Mouse (Mus musculus): ENCODE measurements at regions not wholly inside any gene's neighbourhood (a gene's known extent, or its start where the extent isn't known, plus 50 kb on each side); places are given as distances from the start of the nearest gene placed in this dataset.

DNA sequence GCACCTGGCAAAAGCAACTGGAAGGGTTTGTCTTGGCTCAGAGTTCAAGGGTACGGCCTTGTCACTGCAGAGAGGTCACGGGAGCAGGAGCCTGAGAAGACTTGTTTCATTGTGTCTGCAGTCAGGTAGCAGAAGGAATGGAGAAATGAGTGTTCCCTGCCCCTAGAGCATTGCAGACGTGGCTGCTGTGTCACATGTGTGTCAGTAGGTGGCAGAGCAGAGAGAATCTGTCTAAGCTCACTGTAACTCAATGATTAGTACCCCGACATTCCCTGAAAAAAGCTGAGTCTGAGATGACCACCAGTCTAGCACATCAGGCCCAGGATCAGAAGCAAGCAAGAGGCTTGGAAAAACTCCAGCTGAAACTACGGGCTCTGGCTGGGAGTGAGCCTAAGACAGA, 203.1 kb upstream of the Foxq1 start:
- Histone ChIP-seq H3K27ac (no peak overlapping the region), H3K36me3 (no peaks in the 10 kb centered on the region), H3K9me3 (replicated peaks) (no peaks in the 10 kb centered on the region), H3K4me3 (no peak overlapping the region), H3K4me1 (no peaks in the 10 kb centered on the region), H3K27me3 (ENCODE audit: low read depth, poor library complexity, severe bottlenecking) (no peaks in the 10 kb centered on the region)
- WGBS, result 86% methylated on average over 5 of the region's 5 CpGs
- no peak for DNase-seq (ENCODE audit: low spot score)

DNA sequence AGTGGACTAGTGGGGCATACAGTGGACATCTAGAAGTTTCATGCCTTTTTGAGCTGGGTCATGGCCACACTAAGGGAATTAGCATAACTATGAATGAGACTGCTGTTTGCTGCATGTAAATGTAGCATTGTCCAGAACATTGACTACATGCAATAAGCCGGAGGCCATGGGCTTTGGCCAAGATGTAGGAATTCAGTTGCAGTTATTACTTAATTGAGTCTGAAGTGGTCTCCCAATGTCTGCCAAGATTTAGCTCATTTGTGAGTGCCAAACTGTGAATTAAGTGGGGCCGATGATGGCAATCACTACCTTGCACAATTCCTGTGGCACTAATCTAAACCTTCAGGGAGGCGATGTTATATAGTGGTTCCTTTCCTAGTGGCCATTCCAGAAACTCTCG, 196.6 kb upstream of the Foxq1 start:
- 89% methylated on average over 4 of the region's 4 CpGs for WGBS
- Histone ChIP-seq H3K36me3 (no peaks in the 10 kb centered on the region), H3K4me1 (peaks cover 12% of the 10 kb centered on the region), H3K9me3 (replicated peaks) (no peaks in the 10 kb centered on the region), H3K27me3 (ENCODE audit: low read depth, poor library complexity, severe bottlenecking) (no peaks in the 10 kb centered on the region), H3K27ac (no peak overlapping the region), H3K4me3 (no peak overlapping the region)
- DNase-seq (ENCODE audit: low spot score), result no peak

DNA sequence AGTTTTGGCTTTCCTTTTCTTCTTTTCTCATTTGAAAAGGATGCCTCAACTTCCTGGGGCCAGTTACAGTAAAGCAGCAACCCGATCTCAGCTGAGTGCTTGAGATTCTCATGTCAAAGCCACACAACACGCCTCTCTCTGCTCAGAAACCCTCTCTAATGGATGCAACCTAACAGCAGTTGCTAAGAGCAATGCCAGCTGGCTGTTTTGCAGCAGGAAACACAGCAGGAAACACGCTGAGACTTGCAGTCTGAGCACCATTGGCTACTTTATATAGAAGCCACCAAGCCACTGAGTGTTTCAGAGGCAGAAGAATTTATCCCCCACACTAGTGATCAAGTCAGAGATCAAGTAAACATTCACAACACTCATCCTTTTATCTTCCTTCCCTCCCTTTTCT, 193.5 kb upstream of the Foxq1 start:
- H3K36me3 ChIP-seq, result no peaks in the 10 kb centered on the region
- DNase-seq (ENCODE audit: low spot score), result no peak
- H3K4me1 ChIP-seq, result peaks cover 12% of the 10 kb centered on the region
- no peak overlapping the region for H3K4me3 ChIP-seq
- no peaks in the 10 kb centered on the region for H3K27me3 ChIP-seq (ENCODE audit: low read depth, poor library complexity, severe bottlenecking)
- no peaks in the 10 kb centered on the region for H3K9me3 ChIP-seq (replicated peaks)
- no peak overlapping the region for H3K27ac ChIP-seq
- WGBS, result 33% methylated on average over 3 of the region's 3 CpGs

DNA sequence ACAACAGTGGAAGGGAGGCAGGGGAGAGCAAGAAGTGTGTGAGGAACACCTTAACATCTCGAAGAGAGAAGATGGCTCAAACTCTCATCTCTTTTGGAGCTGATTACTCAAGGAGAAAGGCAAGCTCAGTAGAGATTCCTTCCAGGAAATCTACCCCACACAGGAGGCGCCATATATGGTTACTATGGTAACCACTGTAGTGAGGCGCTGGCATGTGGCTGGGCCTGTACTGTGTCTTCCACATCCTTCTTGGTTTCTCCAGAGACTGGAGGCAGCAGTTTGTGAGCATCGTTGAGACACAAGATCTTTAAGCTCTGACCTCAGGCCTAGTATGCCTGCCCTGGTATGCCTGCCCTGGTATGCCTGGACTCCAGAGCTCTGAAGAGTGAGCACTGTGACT, 191.6 kb upstream of the Foxq1 start:
- no peak overlapping the region for H3K27ac ChIP-seq
- no peaks in the 10 kb centered on the region for H3K9me3 ChIP-seq (replicated peaks)
- no peak for DNase-seq (ENCODE audit: low spot score)
- H3K4me1 ChIP-seq, result peaks cover 12% of the 10 kb centered on the region
- 82% methylated on average over 4 of the region's 4 CpGs for WGBS
- no peak overlapping the region for H3K4me3 ChIP-seq
- H3K27me3 ChIP-seq (ENCODE audit: low read depth, poor library complexity, severe bottlenecking), result no peaks in the 10 kb centered on the region
- H3K36me3 ChIP-seq, result no peaks in the 10 kb centered on the region

DNA sequence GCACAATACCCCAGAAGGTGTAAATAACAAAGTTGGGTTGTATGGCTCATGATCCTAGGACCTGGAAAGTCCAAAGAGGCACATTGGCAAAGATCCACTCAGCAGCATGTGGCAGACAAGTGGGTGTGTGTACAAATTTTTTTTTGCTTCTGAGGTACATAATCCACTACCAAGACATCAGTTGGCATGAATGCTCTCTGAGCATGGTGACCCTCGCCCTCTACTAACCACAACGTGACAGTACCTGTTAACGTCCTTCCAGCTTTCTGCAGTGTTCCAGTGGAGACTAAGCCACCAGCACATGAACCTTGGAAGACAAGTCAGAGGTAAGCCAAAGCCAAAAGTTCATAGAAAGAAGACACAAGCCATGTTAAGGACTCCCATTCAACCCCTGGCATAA, 188.7 kb upstream of the Foxq1 start:
- Histone ChIP-seq H3K36me3 (no peaks in the 10 kb centered on the region), H3K27ac (no peak overlapping the region), H3K4me1 (peaks cover 11% of the 10 kb centered on the region), H3K9me3 (replicated peaks) (no peaks in the 10 kb centered on the region), H3K4me3 (no peak overlapping the region), H3K27me3 (ENCODE audit: low read depth, poor library complexity, severe bottlenecking) (no peaks in the 10 kb centered on the region)
- no peak for DNase-seq (ENCODE audit: low spot score)
- WGBS, result 92% methylated on average over 3 of the region's 3 CpGs

DNA sequence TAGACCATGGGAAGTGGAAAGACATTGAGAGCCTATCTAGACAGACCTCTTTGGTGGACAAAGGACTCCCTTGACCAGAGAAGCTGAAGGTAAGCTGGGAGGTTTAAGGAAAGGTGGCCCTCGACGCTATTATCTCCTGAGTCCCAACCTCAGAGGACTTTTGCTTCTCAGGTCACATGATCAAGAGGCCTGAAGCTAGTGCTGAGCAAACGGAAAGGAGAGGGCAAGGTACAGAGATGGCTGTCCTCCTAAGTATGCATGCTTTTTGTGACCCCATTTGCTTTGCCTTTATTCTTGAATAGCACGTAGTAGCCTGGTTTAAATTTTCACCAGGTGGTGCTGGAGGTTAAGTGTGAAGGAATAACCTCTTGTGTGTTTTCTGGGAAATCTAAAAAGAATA, 186.8 kb upstream of the Foxq1 start:
- no peaks in the 10 kb centered on the region for H3K9me3 ChIP-seq (replicated peaks)
- H3K4me1 ChIP-seq, result peaks cover 6% of the 10 kb centered on the region; the same call in 1 of the 2 replicates
- no peak overlapping the region for H3K4me3 ChIP-seq
- H3K27me3 ChIP-seq (ENCODE audit: low read depth, poor library complexity, severe bottlenecking), result no peaks in the 10 kb centered on the region
- WGBS, result 80% methylated on average over 4 of the region's 4 CpGs
- DNase-seq (ENCODE audit: low spot score), result no peak
- no peaks in the 10 kb centered on the region for H3K36me3 ChIP-seq
- H3K27ac ChIP-seq, result no peak overlapping the region

DNA sequence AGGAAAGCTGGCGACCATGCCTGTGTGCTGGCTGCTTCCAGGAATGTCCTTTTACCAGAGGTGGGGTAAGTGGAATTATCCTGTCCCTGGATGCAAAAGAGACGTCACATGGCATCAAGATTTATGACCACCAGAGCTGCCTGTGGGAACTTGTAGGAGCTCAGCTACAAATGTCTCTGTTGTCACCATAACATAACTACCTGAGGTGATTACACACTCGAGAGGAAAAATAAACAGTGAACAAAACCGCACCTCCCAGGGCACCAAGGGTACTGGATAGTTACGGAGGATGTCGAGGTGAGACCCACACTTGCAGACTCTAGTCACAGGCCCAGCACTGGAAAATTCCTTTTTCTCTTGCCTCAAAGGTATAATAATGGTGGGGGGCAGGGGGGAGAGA, 185.1 kb upstream of the Foxq1 start:
- WGBS, result 34% methylated on average over 6 of the region's 6 CpGs
- DNase-seq (ENCODE audit: low spot score), result no peak
- Histone ChIP-seq H3K27me3 (ENCODE audit: low read depth, poor library complexity, severe bottlenecking) (no peaks in the 10 kb centered on the region), H3K4me3 (no peak overlapping the region), H3K4me1 (peaks cover 6% of the 10 kb centered on the region; the same call in 1 of the 2 replicates), H3K36me3 (no peaks in the 10 kb centered on the region), H3K9me3 (replicated peaks) (no peaks in the 10 kb centered on the region), H3K27ac (no peak overlapping the region)

DNA sequence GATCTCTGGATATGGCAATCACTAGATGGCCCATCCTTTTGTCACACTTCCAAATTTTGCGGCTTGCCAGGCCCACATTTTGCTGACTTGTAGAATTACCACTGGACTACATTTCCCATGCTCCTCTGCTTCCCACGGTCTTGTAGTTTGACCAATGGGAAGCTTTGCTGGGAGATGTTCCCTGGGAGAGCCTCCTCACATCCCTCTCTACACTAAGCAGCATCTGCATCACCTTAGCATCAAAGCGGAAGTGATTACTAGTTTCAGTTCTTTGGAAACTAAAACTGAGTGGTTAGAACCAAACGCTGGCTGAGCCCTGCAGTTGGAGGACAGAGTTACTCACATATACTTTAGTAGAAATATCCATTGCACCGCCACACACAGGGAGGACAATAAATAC, 181.9 kb upstream of the Foxq1 start:
- Histone ChIP-seq H3K9me3 (replicated peaks) (no peaks in the 10 kb centered on the region), H3K36me3 (no peaks in the 10 kb centered on the region), H3K4me1 (peaks cover 6% of the 10 kb centered on the region; the same call in 1 of the 2 replicates), H3K4me3 (no peak overlapping the region), H3K27ac (no peak overlapping the region), H3K27me3 (ENCODE audit: low read depth, poor library complexity, severe bottlenecking) (no peaks in the 10 kb centered on the region)
- 58% methylated on average over 5 of the region's 5 CpGs for WGBS
- no peak for DNase-seq (ENCODE audit: low spot score)

DNA sequence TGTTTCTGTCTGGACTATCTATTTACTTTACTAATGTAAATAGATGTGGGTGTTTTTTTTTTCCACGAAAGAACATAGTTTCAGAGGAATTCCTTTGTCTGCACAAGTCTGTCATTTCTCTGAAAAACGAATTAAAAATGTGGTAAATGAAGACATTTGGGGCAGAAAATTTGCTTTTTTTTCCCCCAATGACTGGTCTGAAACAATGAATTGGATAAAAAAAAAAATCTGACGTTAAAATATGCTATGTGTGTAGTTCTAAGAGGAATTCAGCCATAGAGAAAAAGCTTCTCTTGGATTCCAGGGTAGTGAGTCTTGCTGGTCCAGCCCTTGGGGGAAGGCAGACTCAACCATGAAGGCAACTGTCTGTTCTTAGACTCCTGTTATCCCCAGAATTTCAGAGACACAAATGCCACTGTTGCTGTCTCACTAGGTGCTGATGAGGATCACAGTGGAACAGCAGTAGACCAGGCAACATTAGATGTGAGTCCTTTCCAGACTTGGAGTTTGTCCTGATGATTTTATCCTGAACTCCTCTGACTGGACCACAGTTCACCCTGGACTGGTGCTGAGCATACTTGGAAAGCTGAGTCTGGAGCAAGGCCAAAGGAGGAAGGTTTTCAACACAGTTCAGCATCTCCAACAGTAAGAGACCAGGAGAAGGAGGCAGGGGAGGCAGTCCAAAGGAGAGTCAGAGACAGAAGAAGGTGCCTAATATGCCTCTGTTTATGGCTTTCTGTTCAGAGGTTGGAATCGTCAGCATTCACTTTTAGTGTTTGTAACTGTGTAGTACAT, 162.3 kb upstream of the Foxq1 start:
- WGBS, result 82% methylated on average over 4 of the region's 4 CpGs
- peaks cover 17% of the 10 kb centered on the region for H3K4me1 ChIP-seq

DNA sequence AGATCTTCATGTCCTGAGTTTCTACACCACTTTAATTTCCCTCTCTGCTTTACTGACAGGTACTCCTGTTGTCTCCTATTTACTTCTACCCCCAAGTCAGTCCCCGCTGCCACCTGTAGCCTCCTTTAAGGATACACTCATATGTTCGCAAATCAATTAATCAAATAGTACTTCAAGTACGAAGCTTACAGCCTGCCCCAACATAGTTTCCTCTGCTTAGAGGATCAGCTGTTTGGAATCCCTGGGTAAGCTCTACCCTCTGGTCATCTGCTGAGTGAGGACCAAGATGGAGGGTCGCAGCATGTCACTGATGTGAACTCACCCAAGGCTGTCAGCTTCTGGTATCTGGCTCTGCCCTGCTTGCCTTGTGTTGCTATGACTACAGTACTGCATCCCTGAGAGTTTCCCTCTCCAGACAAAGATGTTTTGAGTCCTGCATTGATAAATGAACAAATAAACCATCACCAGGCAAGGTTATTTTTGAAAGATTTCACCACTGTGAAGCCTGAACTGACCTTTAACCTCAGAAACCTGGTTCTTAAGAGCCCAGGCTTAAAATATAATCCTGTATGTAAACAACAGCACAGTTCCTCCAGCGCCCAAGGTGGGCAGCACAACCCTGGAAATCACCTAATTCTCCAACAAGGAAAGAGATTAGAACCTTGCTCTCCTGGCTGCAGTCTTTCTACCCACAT, 159.6 kb upstream of the Foxq1 start:
- no peak overlapping the region for H3K4me3 ChIP-seq
- H3K9me3 ChIP-seq (replicated peaks), result no peaks in the 10 kb centered on the region
- H3K36me3 ChIP-seq, result no peaks in the 10 kb centered on the region
- H3K27me3 ChIP-seq (ENCODE audit: low read depth, poor library complexity, severe bottlenecking), result peaks cover 21% of the 10 kb centered on the region
- peaks cover 17% of the 10 kb centered on the region for H3K4me1 ChIP-seq
- H3K27ac ChIP-seq, result no peak overlapping the region
- no peak for DNase-seq (ENCODE audit: low spot score)
- 69% methylated on average over 5 of the region's 5 CpGs for WGBS

More for the DNA sequence above, 162.3 kb upstream of the Foxq1 start:
- H3K36me3 ChIP-seq, result no peaks in the 10 kb centered on the region
- no peak overlapping the region for H3K4me3 ChIP-seq
- no peaks in the 10 kb centered on the region for H3K9me3 ChIP-seq (replicated peaks)
- peaks cover 8% of the 10 kb centered on the region; the same call in 1 of the 2 replicates for H3K27me3 ChIP-seq (ENCODE audit: low read depth, poor library complexity, severe bottlenecking)
- H3K27ac ChIP-seq, result no peak overlapping the region
- no peak for DNase-seq (ENCODE audit: low spot score)

DNA sequence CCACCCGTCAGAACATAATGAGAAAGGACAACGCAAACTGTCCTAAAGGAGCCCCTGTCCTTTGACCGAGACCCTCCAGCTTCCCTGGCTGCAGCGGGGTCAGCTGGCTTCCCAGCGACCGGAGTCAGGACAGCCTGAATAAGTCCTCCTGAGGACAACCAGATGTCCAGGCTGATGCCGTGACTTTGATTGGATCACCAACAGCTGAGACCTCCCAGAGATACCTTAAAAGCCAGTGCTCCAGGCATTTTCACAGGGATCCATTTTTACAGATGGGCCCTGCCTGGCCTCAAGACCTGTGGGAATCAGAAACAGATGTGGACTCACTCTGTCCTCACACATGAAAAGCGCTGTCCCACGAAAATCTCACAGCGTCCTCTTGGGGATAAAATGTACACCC, 158.7 kb upstream of the Foxq1 start:
- 14% methylated on average over 10 of the region's 10 CpGs for WGBS
- no peak overlapping the region for H3K27ac ChIP-seq
- H3K27me3 ChIP-seq (ENCODE audit: low read depth, poor library complexity, severe bottlenecking), result peaks cover 26% of the 10 kb centered on the region
- peaks cover 17% of the 10 kb centered on the region for H3K4me1 ChIP-seq
- H3K4me3 ChIP-seq, result no peak overlapping the region
- H3K9me3 ChIP-seq (replicated peaks), result no peaks in the 10 kb centered on the region
- no peaks in the 10 kb centered on the region for H3K36me3 ChIP-seq
- DNase-seq (ENCODE audit: low spot score), result peak; percentile 59

DNA sequence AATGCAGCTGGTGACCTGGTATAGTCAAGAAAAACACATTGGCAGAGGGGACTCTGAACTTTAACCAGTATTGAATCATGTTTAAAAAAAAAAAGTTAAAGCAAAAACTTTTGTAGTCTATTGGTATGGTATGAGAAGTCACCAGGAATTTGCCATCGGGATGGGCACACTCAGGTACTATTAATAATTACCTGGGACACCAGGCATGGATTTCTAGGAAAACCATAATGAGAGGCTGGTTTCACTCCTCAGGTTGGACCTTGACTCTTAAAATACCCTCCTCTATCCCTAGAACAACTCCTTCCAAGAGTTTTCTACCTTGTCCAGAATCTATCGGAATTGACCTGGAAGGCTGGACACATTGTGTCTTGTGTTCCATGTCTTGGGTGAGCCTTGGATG, 155.5 kb upstream of the Foxq1 start:
- 95% methylated on average over 2 of the region's 2 CpGs for WGBS
- peaks cover 17% of the 10 kb centered on the region for H3K4me1 ChIP-seq
- no peak for DNase-seq (ENCODE audit: low spot score)
- no peaks in the 10 kb centered on the region for H3K36me3 ChIP-seq
- H3K27me3 ChIP-seq (ENCODE audit: low read depth, poor library complexity, severe bottlenecking), result peaks cover 26% of the 10 kb centered on the region
- no peaks in the 10 kb centered on the region for H3K9me3 ChIP-seq (replicated peaks)
- no peak overlapping the region for H3K4me3 ChIP-seq
- no peak overlapping the region for H3K27ac ChIP-seq

DNA sequence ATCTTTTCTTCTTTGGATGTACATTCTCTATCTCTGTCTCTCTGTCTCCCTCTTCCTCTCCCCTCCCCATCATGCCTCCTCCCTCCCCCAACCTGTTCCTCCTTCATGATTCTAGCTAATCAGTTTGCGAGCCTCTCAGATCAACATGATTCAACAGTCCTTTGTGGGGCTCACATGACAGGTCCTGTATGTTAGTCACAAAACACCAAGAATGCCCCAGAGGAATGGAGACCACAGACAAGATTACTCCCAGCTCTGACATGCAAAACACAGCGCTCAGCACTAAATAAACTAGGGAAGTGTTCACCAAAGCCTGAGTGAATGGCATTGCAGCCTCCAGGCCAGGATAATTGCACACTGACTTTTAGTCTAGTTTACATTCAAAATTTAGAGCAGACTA, 150.6 kb upstream of the Foxq1 start:
- H3K27me3 ChIP-seq (ENCODE audit: low read depth, poor library complexity, severe bottlenecking), result 0 out of 2 replicates have a peak, but pooled peaks cover 7% of the 10 kb centered on the region
- no peaks in the 10 kb centered on the region for H3K9me3 ChIP-seq (replicated peaks)
- no peak for DNase-seq (ENCODE audit: low spot score)
- 90% methylated on average over 2 of the region's 2 CpGs for WGBS
- no peak overlapping the region for H3K27ac ChIP-seq
- H3K36me3 ChIP-seq, result no peaks in the 10 kb centered on the region
- H3K4me1 ChIP-seq, result no peaks in the 10 kb centered on the region
- H3K4me3 ChIP-seq, result no peak overlapping the region

Data from limb, embryonic 10.5 days (tissue).